Mouse (Mus musculus) liver, embryonic 15.5 days (tissue): ENCODE data around the gene Tnfsfm13. TPM values are rescaled to one million over a fixed set of nuclear protein-coding genes. Genes with fewer than 3 reads are reported as not detected.
"Not testable (repeated sequence)": the region's sequence is repeated elsewhere in the genome, so short reads cannot be mapped to it uniquely, and the experiment has no call there.

Experiments
- ATAC-seq: fragments of 200-750 bp; cut with Nextera tagmentation; 2 replicates; pipeline ENCODE4 v1.8.0; 2017; ENCODE audit warnings: moderate number of reproducible peaks, mild to moderate bottlenecking, moderate library complexity; ENCODE audit not compliant: insufficient read depth
- H3K27ac ChIP-seq: fragments of 300-500 bp; sonication (generic); replicated peaks from 2 replicates; pipeline ENCODE4 v1.5.1; 2015; ENCODE audit warnings: mild to moderate bottlenecking, inconsistent platforms
- H3K27me3 ChIP-seq: fragments of 300-500 bp; sonication (generic); 2 replicates; pipeline ENCODE4 v1.6.1; 2015; ENCODE audit warnings: mild to moderate bottlenecking, inconsistent platforms
- H3K36me3 ChIP-seq: fragments of 300-500 bp; sonication (generic); replicated peaks from 2 replicates; pipeline ENCODE4 v1.6.1; 2015; ENCODE audit warnings: moderate library complexity, mild to moderate bottlenecking, inconsistent platforms
- H3K4me1 ChIP-seq: fragments of 300-500 bp; sonication (generic); replicated peaks from 2 replicates; pipeline ENCODE4 v1.6.1; 2015; ENCODE audit warnings: inconsistent platforms
- H3K4me2 ChIP-seq: fragments of 300-500 bp; sonication (generic); 2 replicates; pipeline ENCODE4 v1.6.1; 2015; ENCODE audit warnings: moderate library complexity, mild to moderate bottlenecking, inconsistent platforms
- H3K4me3 ChIP-seq: fragments of 300-500 bp; sonication (generic); replicated peaks from 2 replicates; pipeline ENCODE4 v1.5.1; 2015; ENCODE audit warnings: mild to moderate bottlenecking, inconsistent platforms
- H3K9ac ChIP-seq: fragments of 300-500 bp; sonication (generic); 2 replicates; pipeline ENCODE4 v1.6.1; 2015; ENCODE audit warnings: moderate library complexity, mild to moderate bottlenecking, inconsistent platforms
- H3K9me3 ChIP-seq: fragments of 300-500 bp; sonication (generic); replicated peaks from 2 replicates; pipeline ENCODE4 v1.6.1; 2016; ENCODE audit warnings: inconsistent platforms
- WGBS: fragments of 180-500 bp; shearing (Covaris S2); methylation state at CpG from one replicate; pipeline ENCODE4 v1.1.7; 2015; ENCODE audit warnings: mixed read lengths; ENCODE audit not compliant: insufficient replicate concordance; 5-methylcytosine and 5-hydroxymethylcytosine counted together
- polyA plus RNA-seq: library from polyadenylated mRNA; unstranded; fragments of >200 nt; fragmentation: Nextera tagmentation; extraction: Ambion mirVana; gene quantifications from 2 replicates; pipeline ENCODE4 v1.2.1, GENCODE M21; 2015

Tnfsfm13 gene
- polyA plus RNA-seq, 1 experiment from 2014 or later = 0.89 TPM

DNA sequence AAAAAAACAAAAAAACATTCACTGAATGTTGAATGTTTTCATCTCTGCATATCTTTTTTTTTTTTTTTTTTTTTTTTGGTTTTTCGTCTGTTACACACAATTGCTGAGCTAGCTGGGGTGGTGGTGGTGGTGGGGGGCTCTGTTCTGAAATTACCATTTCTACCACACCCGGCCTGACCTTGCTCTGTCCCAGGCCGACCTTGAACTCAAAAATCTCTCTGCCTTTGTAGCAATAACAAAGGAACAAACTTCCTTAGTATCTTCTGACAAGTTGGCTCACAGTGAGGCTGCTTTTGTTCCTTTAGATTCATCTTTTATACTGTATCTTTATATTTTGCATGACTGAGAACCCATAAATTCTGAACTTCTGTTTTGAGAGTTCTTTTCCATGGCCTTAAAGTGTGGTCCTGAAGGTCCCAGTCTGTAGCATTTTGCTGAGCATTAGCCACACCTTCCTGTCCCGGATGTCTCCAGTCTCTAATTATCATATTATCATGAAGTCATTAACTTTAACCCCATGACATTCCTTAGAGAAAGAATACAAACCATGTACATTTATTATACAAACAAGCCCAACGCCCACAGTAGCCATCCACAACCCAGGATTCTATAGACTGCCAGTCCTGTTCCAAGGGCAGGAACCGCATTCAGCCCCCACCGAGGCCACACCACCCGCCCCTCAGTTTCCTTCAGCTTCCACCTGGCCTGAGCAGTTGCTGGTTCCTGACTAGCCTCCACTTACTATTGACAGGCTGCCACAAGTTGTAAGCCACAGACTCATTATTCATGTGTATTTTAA, 8.1 kb upstream of the Tnfsfm13 start:
- 57% methylated on average over 8 of the region's 8 CpGs for WGBS
- ATAC-seq = no peak

GRCm38 (mm10) chr11:69703381-69703780, 7.5 kb upstream of the Tnfsfm13 start:
- not testable (repeated sequence) for H3K4me3 ChIP-seq
- WGBS = 72% methylated on average over 3 of the region's 3 CpGs

More for the DNA sequence above, 8.1 kb upstream of the Tnfsfm13 start:
- Histone ChIP-seq H3K9ac (no peak overlapping the region), H3K27me3 (no peaks in the 10 kb centered on the region), H3K27ac (no peak overlapping the region), H3K4me3 (no peak overlapping the region), H3K4me1 (peaks cover 20% of the 10 kb centered on the region), H3K36me3 (no peaks in the 10 kb centered on the region), H3K4me2 (no peak overlapping the region), H3K9me3 (no peaks in the 10 kb centered on the region)

DNA sequence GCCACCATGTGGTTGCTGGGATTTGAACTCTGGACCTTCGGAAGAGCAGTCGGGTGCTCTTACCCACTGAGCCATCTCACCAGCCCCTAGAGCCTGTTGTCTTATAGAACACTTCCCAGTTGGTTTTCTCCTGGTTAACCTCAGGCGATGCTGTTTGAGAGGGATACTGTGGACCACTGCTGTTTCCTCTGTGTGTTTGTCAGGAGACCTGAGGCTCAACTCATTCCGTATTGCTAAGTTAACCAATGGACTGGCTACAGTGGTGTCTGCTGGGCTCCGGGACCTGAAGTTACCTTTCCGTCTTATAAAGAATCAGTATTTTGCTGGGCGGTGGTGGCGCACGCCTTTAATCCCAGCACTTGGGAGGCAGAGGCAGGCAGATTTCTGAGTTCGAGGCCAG, 7.0 kb upstream of the Tnfsfm13 start:
- not testable (repeated sequence) for H3K27me3 ChIP-seq, H3K27ac ChIP-seq, H3K36me3 ChIP-seq, ATAC-seq, H3K4me3 ChIP-seq, H3K9ac ChIP-seq, H3K4me2 ChIP-seq, H3K9me3 ChIP-seq
- WGBS = 76% methylated on average over 10 of the region's 10 CpGs
- H3K4me1 ChIP-seq = peaks cover 22% of the 10 kb centered on the region

More at GRCm38 (mm10) chr11:69703381-69703780, 7.5 kb upstream of the Tnfsfm13 start:
- H3K27me3 ChIP-seq, H3K27ac ChIP-seq, H3K36me3 ChIP-seq, H3K9ac ChIP-seq, H3K4me2 ChIP-seq, H3K9me3 ChIP-seq, ATAC-seq: not testable (repeated sequence)
- peaks cover 22% of the 10 kb centered on the region for H3K4me1 ChIP-seq

DNA sequence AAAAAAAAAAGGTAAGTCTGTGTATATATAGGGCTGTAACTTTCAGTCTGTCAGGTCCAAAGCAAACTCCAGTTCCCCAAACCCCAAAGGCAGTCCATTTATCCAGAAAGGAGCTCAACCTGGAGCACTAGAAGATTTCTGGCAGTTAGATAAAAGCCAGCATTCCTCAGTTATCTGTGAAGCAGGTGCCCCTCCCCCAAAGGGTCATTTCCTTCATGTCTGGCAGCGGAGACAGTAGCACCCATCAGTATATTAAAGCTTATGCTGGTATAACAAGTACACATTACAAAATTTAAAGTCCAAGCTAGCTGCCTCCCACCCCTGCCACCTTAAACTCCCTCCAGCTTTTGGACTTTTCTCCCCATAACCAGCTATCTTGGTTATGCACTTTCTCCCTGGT, 3.7 kb upstream of the Tnfsfm13 start:
- 30% methylated on average over 1 of the region's 1 CpGs for WGBS
- Histone ChIP-seq H3K9ac (no peak overlapping the region), H3K4me3 (no peak overlapping the region), H3K36me3 (no peaks in the 10 kb centered on the region), H3K4me1 (peaks cover 21% of the 10 kb centered on the region), H3K27me3 (peaks cover 14% of the 10 kb centered on the region), H3K4me2 (no peak overlapping the region), H3K27ac (no peak overlapping the region), H3K9me3 (no peaks in the 10 kb centered on the region)
- no peak for ATAC-seq

- Histone ChIP-seq H3K9ac (no peak overlapping the region), H3K27me3 (peaks cover 15% of the 10 kb centered on the region), H3K36me3 (no peaks in the 10 kb centered on the region), H3K27ac (no peak overlapping the region), H3K4me1 (peaks cover 18% of the 10 kb centered on the region), H3K4me2 (no peak overlapping the region), H3K4me3 (no peak overlapping the region), H3K9me3 (no peaks in the 10 kb centered on the region)
- 54% methylated on average over 5 of the region's 5 CpGs for WGBS
- ATAC-seq = no peak
These were observed 2.7 kb upstream of the Tnfsfm13 start for GRCm38 (mm10) chr11:69698574-69698973.

DNA sequence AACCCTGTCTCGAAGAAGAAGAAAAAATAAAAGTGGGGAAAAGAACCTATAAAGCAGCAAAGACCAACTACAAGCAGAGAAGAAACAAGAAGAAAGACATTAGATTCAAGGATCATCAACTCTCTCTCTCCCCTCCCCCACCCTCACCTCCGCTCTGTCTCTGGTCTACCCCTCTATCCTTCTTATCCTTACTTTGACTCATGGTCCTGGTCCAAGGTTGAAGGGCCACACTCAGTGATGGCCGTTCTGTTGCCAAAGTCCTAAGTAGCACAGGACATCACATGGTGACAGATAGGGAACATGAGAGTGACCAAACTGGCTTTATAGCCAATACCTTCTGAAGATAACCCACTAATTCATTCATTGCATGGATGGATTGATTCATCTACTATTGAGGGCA, 1.5 kb upstream of the Tnfsfm13 start:
- WGBS = 82% methylated on average over 3 of the region's 3 CpGs
- Histone ChIP-seq H3K36me3 (no peaks in the 10 kb centered on the region), H3K4me3 (no peak overlapping the region), H3K9ac (no peak overlapping the region), H3K4me1 (peaks cover 29% of the 10 kb centered on the region), H3K27me3 (peaks cover 15% of the 10 kb centered on the region), H3K4me2 (no peak overlapping the region), H3K9me3 (no peaks in the 10 kb centered on the region), H3K27ac (no peak overlapping the region)
- ATAC-seq = no peak

DNA sequence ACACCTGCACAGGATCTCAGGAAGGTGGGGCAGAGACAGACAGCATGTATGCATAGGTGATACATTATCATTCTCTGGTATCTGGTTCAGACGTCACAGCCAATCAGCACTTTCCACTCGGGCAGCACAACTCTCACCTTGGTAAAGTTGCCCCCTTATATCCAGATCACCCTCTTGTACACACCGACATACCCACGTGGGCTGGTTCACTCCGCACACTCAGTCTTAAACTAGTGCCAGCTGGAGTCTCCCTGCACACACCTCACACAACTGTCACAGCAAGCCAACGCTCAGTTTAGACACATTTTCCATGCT, 895 bp downstream of the Tnfsfm13 start:
- Histone ChIP-seq H3K27ac (no peak overlapping the region), H3K9ac (peak overlapping the region; percentile 51; the same call in 1 of the 2 replicates), H3K9me3 (no peaks in the 10 kb centered on the region), H3K4me1 (peaks cover 33% of the 10 kb centered on the region), H3K4me3 (peak overlapping the region; percentile 56), H3K4me2 (peak overlapping the region; percentile 68), H3K36me3 (no peaks in the 10 kb centered on the region), H3K27me3 (peaks cover 15% of the 10 kb centered on the region)
- ATAC-seq = no peak
- WGBS = 44% methylated on average over 6 of the region's 6 CpGs

DNA sequence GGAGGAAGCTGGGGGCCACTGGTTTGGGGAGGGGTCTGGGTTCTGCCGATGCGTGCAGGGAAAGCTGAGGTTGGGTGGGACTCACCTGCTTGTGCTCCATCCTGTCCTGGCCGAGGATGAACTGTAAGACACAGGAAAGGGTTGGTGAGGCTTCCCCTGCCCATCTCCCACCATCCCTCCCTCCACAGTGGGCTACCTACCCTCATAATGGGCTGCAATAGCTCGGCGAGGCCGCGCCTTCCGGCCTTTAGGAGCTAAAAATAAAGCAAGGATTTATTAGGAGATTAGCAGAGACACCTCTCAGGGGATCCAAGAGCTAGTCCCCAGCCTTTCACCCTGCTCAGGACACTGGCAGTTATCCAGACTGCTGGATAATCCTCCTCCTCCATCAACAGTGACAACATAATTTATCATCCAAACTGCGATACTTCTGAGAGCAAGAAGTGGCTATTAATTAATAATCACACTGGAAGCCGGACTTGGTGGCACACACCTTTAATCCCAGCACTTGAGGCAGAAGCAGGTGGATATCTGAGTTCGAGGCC, 2.4 kb downstream of the Tnfsfm13 start:
- H3K4me3 ChIP-seq = no peak overlapping the region
- no peaks in the 10 kb centered on the region for H3K36me3 ChIP-seq
- H3K4me1 ChIP-seq = peaks cover 24% of the 10 kb centered on the region
- no peak for ATAC-seq
- H3K27me3 ChIP-seq = peaks cover 15% of the 10 kb centered on the region
- H3K27ac ChIP-seq = no peak overlapping the region
- no peak overlapping the region for H3K4me2 ChIP-seq
- H3K9ac ChIP-seq = no peak overlapping the region
- H3K9me3 ChIP-seq = no peaks in the 10 kb centered on the region
- WGBS = 50% methylated on average over 11 of the region's 11 CpGs

GRCm38 (mm10) chr11:69692863-69693262, 3.0 kb downstream of the Tnfsfm13 start:
- H3K36me3 ChIP-seq = no peaks in the 10 kb centered on the region
- H3K4me2 ChIP-seq = no peak overlapping the region
- peaks cover 15% of the 10 kb centered on the region for H3K27me3 ChIP-seq
- H3K9me3 ChIP-seq = no peaks in the 10 kb centered on the region
- no peak overlapping the region for H3K4me3 ChIP-seq
- peaks cover 24% of the 10 kb centered on the region for H3K4me1 ChIP-seq
- H3K9ac ChIP-seq = no peak overlapping the region
- H3K27ac ChIP-seq = no peak overlapping the region
- no peak for ATAC-seq
- 58% methylated on average over 6 of the region's 6 CpGs for WGBS

- 25% methylated on average over 9 of the region's 9 CpGs for WGBS
- Histone ChIP-seq H3K9me3 (no peaks in the 10 kb centered on the region), H3K4me2 (no peak overlapping the region), H3K36me3 (no peaks in the 10 kb centered on the region), H3K4me3 (no peak overlapping the region), H3K9ac (no peak overlapping the region), H3K4me1 (peaks cover 24% of the 10 kb centered on the region), H3K27me3 (peaks cover 15% of the 10 kb centered on the region), H3K27ac (no peak overlapping the region)
- ATAC-seq = no peak
These were observed 3.6 kb downstream of the Tnfsfm13 start for GRCm38 (mm10) chr11:69692196-69692811.

DNA sequence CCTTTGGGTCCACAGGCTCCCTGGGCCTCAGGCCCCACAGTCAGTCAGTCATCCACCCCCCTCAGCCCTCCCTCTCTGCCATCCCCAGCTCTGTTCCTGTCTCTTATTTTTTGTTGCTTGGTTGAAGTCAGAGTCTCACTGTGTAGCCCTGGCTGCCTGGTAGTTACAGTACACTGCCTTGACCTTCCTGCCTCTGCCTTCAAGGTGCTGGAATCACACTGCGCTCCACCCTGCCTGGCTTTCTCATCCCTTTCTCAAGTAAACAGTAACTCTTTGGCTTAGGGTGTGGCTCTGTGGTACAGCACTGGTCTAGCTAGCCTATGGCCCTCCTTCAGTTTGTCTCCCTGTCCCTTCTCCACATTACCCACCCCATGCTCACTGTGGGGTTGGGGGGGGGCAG, 6.0 kb downstream of the Tnfsfm13 start:
- 87% methylated on average over 1 of the region's 1 CpGs for WGBS
- Histone ChIP-seq H3K9me3 (no peaks in the 10 kb centered on the region), H3K36me3 (no peaks in the 10 kb centered on the region), H3K4me1 (peaks cover 36% of the 10 kb centered on the region), H3K4me2 (no peak overlapping the region), H3K27ac (no peak overlapping the region), H3K4me3 (no peak overlapping the region), H3K9ac (no peak overlapping the region), H3K27me3 (peaks cover 4% of the 10 kb centered on the region)
- no peak for ATAC-seq
